Mouse (Mus musculus) thymus, postnatal 4 days (tissue): ENCODE data around the gene Itm2b.
A peak's percentile ranks its signal among the peaks of the same experiment; 100 is the strongest.

ENCODE experiments used
- DNase-seq: peaks from one replicate; pipeline ENCODE4 v3.0.0; 2021

Itm2b gene

DNA sequence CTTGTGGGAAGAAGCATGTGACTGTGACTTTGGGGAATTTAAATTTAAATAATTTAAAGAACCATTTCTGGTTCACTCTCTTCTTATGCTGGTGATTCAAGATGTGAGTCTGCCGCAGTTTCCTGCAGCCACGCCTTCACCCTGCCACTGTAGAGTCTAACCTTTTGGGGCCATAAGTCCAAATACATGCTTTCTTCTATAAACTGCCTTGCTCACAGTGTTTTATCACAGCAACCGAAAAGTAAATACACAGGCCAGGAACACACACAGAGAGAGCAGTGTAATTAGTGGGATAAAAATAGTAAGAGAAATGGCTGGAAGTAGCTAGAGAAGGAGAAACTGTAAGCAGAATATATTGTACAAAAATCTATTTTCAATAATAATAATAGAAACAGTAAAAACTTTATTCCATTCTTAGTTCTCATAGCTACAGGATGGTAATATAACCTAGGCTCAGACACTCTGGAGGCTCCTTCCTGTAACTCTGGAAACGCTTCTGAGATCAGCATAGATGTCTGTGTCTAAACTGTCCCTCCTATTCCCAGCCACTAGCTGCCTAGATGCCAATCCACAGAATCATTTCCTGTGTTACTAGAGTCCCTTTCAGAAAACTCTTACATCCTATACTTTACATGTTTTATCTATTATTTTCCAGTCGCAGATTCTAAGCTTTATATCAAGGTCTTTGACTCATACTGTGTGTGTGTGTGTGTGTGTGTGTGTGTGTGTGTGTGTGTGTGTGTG, 9.3 kb upstream of the Itm2b start:
- no peak for DNase-seq

DNA sequence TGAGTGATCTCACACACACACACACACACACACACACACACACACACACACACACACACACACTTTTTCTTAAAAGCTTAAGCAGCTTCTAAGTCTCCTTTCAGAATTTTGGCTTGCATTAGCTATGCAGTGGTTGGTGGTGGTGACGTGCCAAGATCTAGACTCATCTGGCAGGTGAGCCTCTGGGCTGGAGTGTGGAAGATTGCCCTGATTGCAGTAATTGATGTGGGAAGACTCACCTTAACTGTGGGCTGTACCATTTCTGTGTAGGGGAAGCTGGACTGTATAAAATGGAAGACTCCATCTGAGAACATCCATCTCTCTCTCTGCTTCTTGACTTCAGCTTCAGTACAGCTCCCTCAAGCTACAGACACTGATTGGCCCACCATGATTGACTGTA, 6.4 kb upstream of the Itm2b start:
- DNase-seq = no peak

DNA sequence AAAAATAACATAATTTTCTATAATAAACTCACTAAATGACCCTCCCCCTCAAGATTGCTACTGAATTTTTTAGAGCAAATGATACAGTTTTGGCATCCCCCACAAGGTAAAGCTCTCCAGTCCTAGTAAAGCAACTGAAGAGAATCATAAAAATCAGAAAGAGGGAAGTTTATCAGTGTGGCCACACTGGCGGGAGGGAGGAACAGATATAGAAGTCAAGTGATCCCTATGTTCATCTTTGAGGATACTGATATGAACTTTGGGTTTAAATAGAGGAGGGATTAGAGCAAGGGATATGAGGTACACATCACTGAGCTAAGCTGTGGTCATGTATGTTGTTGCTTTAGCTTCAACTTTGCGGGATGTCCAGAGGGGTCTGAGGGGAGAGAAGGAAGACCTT, 5.1 kb upstream of the Itm2b start:
- no peak for DNase-seq

DNA sequence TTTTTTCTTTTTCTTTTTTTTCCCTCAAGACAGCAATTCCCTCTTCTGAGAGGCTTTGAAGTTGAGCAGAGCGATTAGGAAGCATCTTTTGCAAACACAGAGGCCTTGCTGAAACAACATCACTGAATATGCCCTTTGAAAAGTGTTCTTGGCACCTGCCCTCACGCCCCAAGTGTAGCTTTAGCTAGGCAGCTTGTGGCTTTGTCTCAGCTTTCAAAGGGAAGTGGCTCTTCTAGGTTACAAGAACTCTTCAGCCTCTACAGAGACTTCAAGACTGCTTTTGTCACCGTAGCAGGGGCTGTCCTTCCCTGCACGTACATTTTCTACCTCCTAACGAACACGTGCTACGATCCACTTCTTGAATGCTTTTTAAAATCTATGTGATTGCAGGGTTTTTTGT, 4.0 kb upstream of the Itm2b start:
- DNase-seq = peak; percentile 64

GRCm38 (mm10) chr14:73388546-73388945, 3.5 kb upstream of the Itm2b start:
- DNase-seq = peak; percentile 45

DNA sequence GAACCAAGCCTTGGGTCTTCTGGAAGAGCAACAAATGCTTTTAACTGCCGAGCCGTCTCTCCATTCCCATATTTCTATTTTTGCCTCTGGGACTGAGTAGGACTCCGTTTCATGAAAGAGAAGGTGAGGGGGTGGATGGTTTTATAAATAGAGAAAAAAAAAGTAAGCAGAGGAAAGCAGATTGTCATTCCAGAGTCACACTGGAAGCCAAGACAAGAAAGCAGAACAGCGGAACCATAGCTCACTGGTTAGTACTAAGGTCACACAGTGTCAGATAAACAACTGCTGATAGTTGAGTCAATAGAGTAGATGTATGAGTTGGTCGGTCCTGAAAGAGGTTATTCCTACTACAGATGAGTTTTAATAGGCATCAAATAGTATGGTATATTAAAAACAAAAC, 1.4 kb upstream of the Itm2b start:
- DNase-seq = no peak

DNA sequence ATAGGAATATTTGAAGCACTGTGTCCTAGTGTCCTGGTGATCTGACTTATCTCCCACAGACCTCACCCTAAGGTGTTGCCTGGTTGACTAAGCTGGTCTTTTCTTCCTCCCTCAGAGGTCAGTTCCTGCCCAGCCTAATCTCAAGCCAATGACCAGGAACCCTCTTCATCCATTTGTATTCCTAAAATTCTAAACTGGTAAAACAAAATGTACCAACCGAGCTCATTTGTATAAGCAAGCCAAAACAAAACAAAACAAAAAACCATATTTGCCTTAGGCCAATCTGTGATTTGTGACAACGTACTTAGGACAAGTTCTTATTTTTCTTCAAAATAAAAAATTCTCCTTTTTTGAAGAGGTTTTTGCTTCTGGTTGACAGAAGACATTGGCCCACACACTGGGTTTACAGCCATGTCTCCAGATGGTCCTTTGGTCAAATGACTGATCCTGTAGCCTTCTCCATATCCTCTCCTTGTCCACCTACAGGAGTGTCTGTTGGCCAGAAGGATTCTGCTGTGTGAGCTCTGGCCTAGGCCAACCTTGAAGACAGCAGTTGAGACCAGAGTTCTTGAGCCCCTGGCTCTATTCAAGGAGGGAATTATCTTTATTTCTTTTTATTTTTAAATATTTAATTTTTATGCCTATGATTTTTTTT, 758 bp upstream of the Itm2b start:
- no peak for DNase-seq

DNA sequence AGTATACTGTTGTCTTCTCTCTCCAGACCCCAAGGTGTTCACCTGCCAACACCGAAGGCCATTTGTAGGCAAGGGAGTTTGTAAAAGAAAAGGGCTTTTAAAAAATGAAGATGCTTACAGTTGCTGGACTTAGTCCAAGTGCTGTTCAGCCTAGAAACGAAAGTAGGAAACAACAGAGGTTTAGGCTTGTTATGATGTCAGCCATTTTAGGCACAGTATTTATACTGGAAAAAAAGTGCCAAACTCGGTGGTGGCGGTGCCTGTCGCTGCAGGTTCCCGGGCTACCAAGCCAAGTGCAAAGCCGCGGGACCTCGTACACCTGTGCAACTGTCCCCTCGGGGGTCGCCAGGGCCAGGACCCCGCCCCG, 560 bp downstream of the Itm2b start:
- no peak for DNase-seq

GRCm38 (mm10) chr14:73383746-73384145, 1.3 kb downstream of the Itm2b start:
- DNase-seq = no peak

- DNase-seq = no peak
These were observed 2.4 kb downstream of the Itm2b start for GRCm38 (mm10) chr14:73382699-73383098.

DNA sequence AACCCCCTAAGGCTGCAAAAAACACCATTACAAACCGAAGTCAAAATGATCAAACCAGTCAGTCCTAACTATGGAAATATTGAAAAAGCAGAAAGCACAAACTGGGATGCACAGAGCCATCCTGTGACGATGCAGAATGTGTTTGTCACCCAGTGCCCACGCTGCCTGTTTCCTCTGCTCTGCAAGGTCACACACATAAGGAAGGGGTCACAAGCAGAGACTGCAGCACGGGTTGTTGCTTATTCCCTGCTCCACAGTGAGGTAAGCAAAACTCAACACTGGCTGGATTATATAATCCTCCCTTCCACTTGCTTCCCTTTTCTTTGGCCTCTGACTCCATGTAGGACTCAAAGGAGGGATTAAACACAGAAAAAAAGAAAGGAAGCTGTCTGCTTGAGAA, 3.5 kb downstream of the Itm2b start:
- DNase-seq = no peak

GRCm38 (mm10) chr14:73377804-73378203, 7.3 kb downstream of the Itm2b start:
- DNase-seq = no peak

- no peak for DNase-seq
These were observed 8.2 kb downstream of the Itm2b start for GRCm38 (mm10) chr14:73376920-73377319.

GRCm38 (mm10) chr14:73375903-73376302, 9.2 kb downstream of the Itm2b start:
- DNase-seq = no peak

DNA sequence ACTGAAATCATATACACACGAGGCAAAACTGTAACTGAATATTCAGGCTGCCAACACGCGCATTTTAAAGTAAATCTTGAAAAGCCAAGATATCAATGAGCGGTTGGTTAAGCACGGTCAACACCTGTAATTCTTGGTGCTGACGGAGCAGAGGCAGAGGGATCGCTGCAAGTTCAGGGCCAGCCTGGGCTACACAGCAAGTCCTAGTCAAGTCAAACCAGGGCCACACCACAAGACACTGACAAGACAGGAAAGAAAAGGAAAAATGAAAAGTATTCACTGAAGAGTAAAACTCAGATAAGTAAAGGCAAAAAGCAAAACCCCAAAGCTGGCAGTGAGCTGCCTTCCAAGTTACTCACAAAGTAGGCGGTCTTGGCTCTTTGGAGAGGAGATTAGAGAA, 9.6 kb downstream of the Itm2b start:
- no peak for DNase-seq

DNA sequence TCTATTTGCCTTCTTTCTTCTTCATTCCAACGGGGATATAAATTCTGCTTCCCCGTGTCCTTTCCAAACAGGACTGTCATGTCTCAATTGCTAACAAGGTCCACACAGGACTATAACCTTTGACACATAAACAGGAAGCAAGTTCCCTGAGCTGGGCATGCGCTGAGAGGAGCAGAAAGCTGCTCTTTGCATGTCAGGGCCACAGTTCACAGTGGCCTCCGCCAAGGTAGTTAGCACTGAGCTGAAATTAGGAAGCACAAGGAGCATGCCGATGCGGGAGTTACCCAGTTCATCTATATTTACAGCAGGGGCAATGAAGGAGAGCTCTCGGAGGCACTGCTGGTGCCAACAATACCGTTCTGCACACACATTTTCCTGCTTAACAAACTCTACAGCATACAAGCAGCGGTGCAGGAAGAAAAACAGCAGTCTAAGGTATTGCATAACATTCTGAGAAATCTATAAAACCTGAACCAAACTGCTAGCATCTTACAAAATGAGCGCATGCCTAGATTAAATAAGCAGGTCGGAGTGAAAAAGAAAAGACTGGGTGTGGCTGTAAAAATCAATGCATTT, 10.7 kb downstream of the Itm2b start:
- no peak for DNase-seq

DNA sequence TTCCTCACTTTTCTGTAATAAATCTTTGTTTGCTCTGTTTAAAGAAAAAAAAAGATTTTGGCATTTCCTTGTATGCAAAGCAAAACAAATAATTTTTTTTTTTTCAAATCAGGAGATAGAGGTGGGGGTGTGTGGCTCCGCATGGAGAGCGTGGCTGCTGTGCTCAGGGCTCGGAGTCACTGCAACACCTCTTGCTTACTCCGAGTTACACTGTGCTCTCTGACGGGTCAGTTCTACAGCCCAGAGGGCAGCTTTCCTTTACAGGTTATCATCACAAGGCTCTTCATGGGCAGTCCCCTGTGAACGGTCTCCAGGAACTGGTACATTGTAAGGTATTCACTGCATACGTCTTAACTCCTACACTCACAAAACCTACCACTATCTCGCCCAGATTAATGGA, 11.5 kb downstream of the Itm2b start:
- DNase-seq = no peak

- no peak for DNase-seq
These were observed 12.1 kb downstream of the Itm2b start for GRCm38 (mm10) chr14:73372990-73373389.

- no peak for DNase-seq
These were observed 13.5 kb downstream of the Itm2b start for GRCm38 (mm10) chr14:73371577-73371976.

DNA sequence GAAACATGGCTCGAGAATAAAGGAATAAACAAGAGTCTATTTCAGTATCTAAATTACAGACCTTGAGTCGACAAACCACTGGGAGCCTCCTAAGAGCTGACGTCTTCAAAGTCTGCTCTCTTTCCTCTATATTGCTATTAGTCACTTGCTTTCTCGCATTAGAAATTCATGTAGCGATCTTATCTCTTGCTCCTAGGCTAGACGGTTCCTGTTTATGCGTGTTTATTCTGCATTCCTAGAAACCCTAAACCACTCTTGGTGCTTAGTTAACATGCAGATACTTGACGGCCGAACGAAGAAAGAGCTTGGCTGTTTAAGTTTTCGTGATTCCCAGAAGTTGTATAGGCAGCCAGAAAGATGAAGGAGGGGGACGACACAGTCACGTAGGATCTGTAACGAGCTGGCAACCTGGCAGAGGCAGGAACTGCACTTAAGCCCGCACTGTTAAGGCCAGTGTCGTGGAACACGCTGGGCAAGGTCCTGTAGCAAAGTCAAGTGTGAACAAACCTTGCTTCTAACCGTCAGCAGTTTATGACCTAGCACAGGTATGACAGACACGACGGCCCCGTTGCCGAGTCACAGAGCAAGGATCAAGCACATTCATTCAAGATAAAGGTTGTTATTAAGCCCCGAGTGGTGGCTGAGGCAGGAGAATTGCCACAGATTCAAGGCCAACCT, 14.3 kb downstream of the Itm2b start:
- no peak for DNase-seq

GRCm38 (mm10) chr14:73370078-73370670, 14.9 kb downstream of the Itm2b start:
- DNase-seq = no peak

GRCm38 (mm10) chr14:73369634-73370033, 15.5 kb downstream of the Itm2b start:
- DNase-seq = no peak

- DNase-seq = no peak
These were observed 16.1 kb downstream of the Itm2b start for GRCm38 (mm10) chr14:73368966-73369365.

- no peak for DNase-seq
These were observed 16.9 kb downstream of the Itm2b start for GRCm38 (mm10) chr14:73368221-73368620.
